Mouse (Mus musculus) heart, postnatal 0 days (tissue): Measurements from ENCODE around the gene Igfn1. TPM values are rescaled to one million over a fixed set of nuclear protein-coding genes. Genes with fewer than 3 reads are reported as not detected.

Source experiments
- ATAC-seq: fragments of 200-750 bp; cut with Nextera tagmentation; 2 replicates; pipeline ENCODE4 v1.8.0; 2017; ENCODE audit warnings: low read depth, moderate number of reproducible peaks, moderate library complexity; ENCODE audit not compliant: insufficient read depth
- DNase-seq: peaks from one replicate; pipeline ENCODE4 v3.0.0-alpha.2; 2016; ENCODE audit warnings: low spot score
- H3K27ac ChIP-seq: fragments of 300-500 bp; sonication (generic); 2 replicates; pipeline ENCODE4 v1.5.1; 2014; ENCODE audit warnings: low read depth, mild to moderate bottlenecking
- H3K27me3 ChIP-seq: fragments of 300-500 bp; sonication (generic); 2 replicates; pipeline ENCODE4 v1.6.1; 2014; ENCODE audit warnings: low read length, mixed read lengths; ENCODE audit not compliant: control insufficient read depth, insufficient read depth
- H3K36me3 ChIP-seq: fragments of 300-500 bp; sonication (generic); replicated peaks from 2 replicates; pipeline ENCODE4 v1.6.1; 2014; ENCODE audit warnings: low read length, mixed read lengths; ENCODE audit not compliant: control insufficient read depth, insufficient read depth
- H3K4me1 ChIP-seq: fragments of 300-500 bp; sonication (generic); 2 replicates; pipeline ENCODE4 v1.6.1; 2014; ENCODE audit warnings: antibody characterized with exemption; ENCODE audit not compliant: control insufficient read depth, insufficient read depth
- H3K4me2 ChIP-seq: fragments of 300-500 bp; sonication (generic); 2 replicates; pipeline ENCODE4 v1.6.1; 2014; ENCODE audit warnings: low read depth, mild to moderate bottlenecking, low read length, moderate library complexity
- H3K4me3 ChIP-seq: fragments of 300-500 bp; sonication (generic); 2 replicates; pipeline ENCODE4 v1.5.1; 2014; ENCODE audit warnings: low read depth, low read length
- H3K9ac ChIP-seq: fragments of 300-500 bp; sonication (generic); replicated peaks from 2 replicates; pipeline ENCODE4 v1.6.1; 2014; ENCODE audit warnings: low read depth, low read length, mixed read lengths
- H3K9me3 ChIP-seq: fragments of 300-500 bp; sonication (generic); replicated peaks from 2 replicates; pipeline ENCODE4 v1.6.1; 2016; ENCODE audit warnings: low read length; ENCODE audit not compliant: control insufficient read depth
- CTCF ChIP-seq: IDR thresholded peaks from 2 replicates; pipeline ENCODE4 v1.5.1; 2016; ENCODE audit warnings: antibody characterized with exemption, control low read depth, low read depth
- EP300 ChIP-seq: IDR thresholded peaks from 2 replicates; pipeline ENCODE4 v1.6.1; 2016; ENCODE audit warnings: antibody characterized with exemption, low read depth
- WGBS: fragments of 180-500 bp; shearing (Covaris S2); extraction: QIAGEN DNeasy Blood & Tissue Kit; methylation state at CpG from one replicate; pipeline ENCODE4 v1.1.7; 2014; 5-methylcytosine and 5-hydroxymethylcytosine counted together
- polyA plus RNA-seq: library from polyadenylated mRNA; unstranded; fragments of >200 nt; fragmentation: Nextera tagmentation; extraction: Ambion mirVana; gene quantifications from 2 replicates; pipeline ENCODE4 v1.2.1, GENCODE M21; 2015
- total RNA-seq: library from RNA; depleted of rRNA; stranded (reverse); fragments of >200 nt; gene quantifications from 2 replicates; pipeline ENCODE4 v1.2.3, GENCODE M21; 2014; ENCODE audit warnings: low replicate concordance

The Igfn1 gene
- total and polyA plus RNA-seq, 2 experiments from 2014 or later: 0.05 TPM; not detected in 1

GRCm38 (mm10) chr1:135933704-135934293, 72.3 kb downstream of the Igfn1 start:
- DNase-seq (no peak), ATAC-seq (no peak)
- no peak overlapping the region for H3K4me3 ChIP-seq
- 72% methylated on average over 18 of the region's 18 CpGs for WGBS
- TF ChIP-seq CTCF: no peak
- TF ChIP-seq EP300: no peak
- H3K27ac ChIP-seq: no peak overlapping the region
- H3K9ac ChIP-seq: no peak overlapping the region
- no peaks in the 10 kb centered on the region for H3K9me3 ChIP-seq
- H3K27me3 ChIP-seq: no peaks in the 10 kb centered on the region
- no peaks in the 10 kb centered on the region for H3K36me3 ChIP-seq
- peaks cover 4% of the 10 kb centered on the region; the same call in 1 of the 2 replicates for H3K4me1 ChIP-seq
- H3K4me2 ChIP-seq: no peak overlapping the region

- no peak for DNase-seq
- H3K27me3 ChIP-seq: peaks cover 4% of the 10 kb centered on the region; the same call in 1 of the 2 replicates
- 68% methylated on average over 3 of the region's 3 CpGs for whole genome bisulfite sequencing
These were observed 76.3 kb downstream of the Igfn1 start for GRCm38 (mm10) chr1:135929876-135930275.

GRCm38 (mm10) chr1:135925848-135926247, 80.3 kb downstream of the Igfn1 start:
- TF ChIP-seq EP300 (no peak), CTCF (no peak)
- WGBS: 60% methylated on average over 5 of the region's 5 CpGs
- H3K4me1 ChIP-seq: no peaks in the 10 kb centered on the region
- H3K4me2 ChIP-seq: no peak overlapping the region
- no peak overlapping the region for H3K27ac ChIP-seq
- ATAC-seq (no peak), DNase-seq (no peak)
- peaks cover 32% of the 10 kb centered on the region for H3K27me3 ChIP-seq
- H3K36me3 ChIP-seq: no peaks in the 10 kb centered on the region
- no peaks in the 10 kb centered on the region for H3K9me3 ChIP-seq
- H3K4me3 ChIP-seq: no peak overlapping the region
- H3K9ac ChIP-seq: no peak overlapping the region

More at GRCm38 (mm10) chr1:135929876-135930275, 76.3 kb downstream of the Igfn1 start:
- H3K36me3 ChIP-seq: no peaks in the 10 kb centered on the region
- no peak overlapping the region for H3K4me3 ChIP-seq
- H3K27ac ChIP-seq: no peak overlapping the region
- no peak overlapping the region for H3K4me2 ChIP-seq
- no peaks in the 10 kb centered on the region for H3K9me3 ChIP-seq
- TF ChIP-seq EP300 (no peak), CTCF (no peak)
- H3K9ac ChIP-seq: no peak overlapping the region
- ATAC-seq: no peak
- no peaks in the 10 kb centered on the region for H3K4me1 ChIP-seq

DNA sequence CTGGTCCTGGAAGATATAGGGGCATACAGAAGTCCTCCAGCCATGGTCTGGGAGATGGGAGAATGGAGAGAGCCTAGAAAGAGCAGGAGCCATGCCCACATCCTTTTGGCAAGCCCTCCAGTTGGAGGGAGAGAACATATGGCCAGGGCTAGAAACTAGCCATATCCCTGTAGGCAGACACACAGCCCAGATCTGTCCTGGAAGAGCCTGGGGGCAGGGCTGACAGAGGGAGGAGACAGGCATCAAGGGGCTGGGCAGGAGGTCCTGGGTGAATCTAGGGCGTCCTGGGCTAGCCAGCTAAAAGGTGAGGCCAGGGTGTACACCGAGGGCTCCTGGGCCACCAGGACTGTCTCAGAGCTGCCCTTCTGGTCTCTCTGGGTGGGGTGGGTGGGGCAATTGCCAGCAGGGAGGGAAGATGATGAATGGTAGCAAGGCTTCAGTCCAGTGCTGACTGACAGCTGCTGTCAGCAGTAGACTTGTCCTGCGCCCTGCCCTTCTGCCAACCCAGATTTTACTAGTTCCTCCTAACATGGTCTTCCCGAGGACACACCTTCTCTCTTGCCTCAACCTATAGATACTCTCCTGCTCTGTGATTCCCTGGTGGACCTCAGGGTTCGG, 81.7 kb downstream of the Igfn1 start:
- H3K27me3 ChIP-seq: peaks cover 45% of the 10 kb centered on the region
- TF ChIP-seq EP300 (no peak), CTCF (no peak)
- 55% methylated on average over 5 of the region's 5 CpGs for WGBS
- no peaks in the 10 kb centered on the region for H3K4me1 ChIP-seq
- no peak overlapping the region for H3K4me3 ChIP-seq
- no peaks in the 10 kb centered on the region for H3K36me3 ChIP-seq
- no peak overlapping the region for H3K27ac ChIP-seq
- no peaks in the 10 kb centered on the region for H3K9me3 ChIP-seq
- DNase-seq: no peak
- H3K4me2 ChIP-seq: no peak overlapping the region
- no peak overlapping the region for H3K9ac ChIP-seq
- no peak for ATAC-seq

DNA sequence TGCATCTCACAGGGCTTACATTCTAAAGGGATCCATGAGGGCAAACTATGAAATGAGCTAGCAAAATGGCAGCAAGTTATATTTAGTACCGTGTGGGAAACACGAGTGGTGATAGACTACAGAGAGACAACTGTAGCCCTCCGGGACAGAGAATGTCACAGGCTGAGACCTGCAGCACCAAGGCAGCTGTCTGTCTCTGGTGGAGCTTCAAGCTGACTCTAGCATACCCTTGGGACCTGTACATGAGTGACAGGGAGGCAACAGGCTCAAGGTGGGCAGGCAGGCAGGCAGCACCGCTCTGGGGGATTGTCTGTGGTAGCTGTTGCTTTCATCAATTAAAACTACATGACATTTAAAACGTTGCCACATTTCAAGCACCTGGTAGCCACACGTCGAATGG, 82.9 kb downstream of the Igfn1 start:
- H3K4me1 ChIP-seq: no peaks in the 10 kb centered on the region
- DNase-seq (no peak), ATAC-seq (no peak)
- 54% methylated on average over 7 of the region's 7 CpGs for WGBS
- no peaks in the 10 kb centered on the region for H3K9me3 ChIP-seq
- no peak overlapping the region for H3K4me2 ChIP-seq
- H3K36me3 ChIP-seq: no peaks in the 10 kb centered on the region
- no peak overlapping the region for H3K27ac ChIP-seq
- H3K27me3 ChIP-seq: peaks cover 58% of the 10 kb centered on the region
- no peak for TF ChIP-seq CTCF
- no peak for TF ChIP-seq EP300
- no peak overlapping the region for H3K9ac ChIP-seq
- no peak overlapping the region for H3K4me3 ChIP-seq
